Mouse (Mus musculus): ENCODE results near the gene Chmp5. TPM values are rescaled to one million over a fixed set of nuclear protein-coding genes. Genes with fewer than 3 reads are reported as not detected.

Gene Chmp5
- polyA plus RNA-seq, 1 experiment, result 125 TPM

GRCm38 (mm10) chr4:40953521-40953920 lies 5.3 kb downstream of the Chmp5 start:
- WGBS, result 89% methylated on average over 1 of the region's 1 CpGs
- Histone ChIP-seq H3K4me3 (replicated peaks; ENCODE audit: insufficient read depth, low read depth, low read length) (no peak overlapping the region), H3K27me3 (ENCODE audit: control insufficient read depth, insufficient read depth, low read length) (no peaks in the 10 kb centered on the region), H3K4me1 (ENCODE audit: control insufficient read depth, insufficient read depth, low read length) (no peaks in the 10 kb centered on the region), H3K27ac (ENCODE audit: insufficient read depth, low read length) (no peak overlapping the region)
- DNase-seq, result no peak
- TF ChIP-seq CTCF (IDR thresholded peaks at IDR 0.05; ENCODE audit: borderline replicate concordance, insufficient read depth, low read depth, low read length) (peak; percentile 11; the same call in 1 of the 2 replicates), POLR2A (IDR thresholded peaks at IDR 0.05; ENCODE audit: borderline replicate concordance, insufficient read depth, low read length) (no peak)

- WGBS, result 91% methylated on average over 6 of the region's 6 CpGs
- H3K27ac ChIP-seq (ENCODE audit: insufficient read depth, low read length), result no peak overlapping the region
These were observed 7.7 kb downstream of the Chmp5 start for GRCm38 (mm10) chr4:40955942-40956341.

GRCm38 (mm10) chr4:40963536-40963935 lies 15.3 kb downstream of the Chmp5 start:
- no peak for DNase-seq
- Histone ChIP-seq H3K27me3 (ENCODE audit: control insufficient read depth, insufficient read depth, low read length) (no peaks in the 10 kb centered on the region), H3K4me3 (replicated peaks; ENCODE audit: insufficient read depth, low read depth, low read length) (no peak overlapping the region), H3K27ac (ENCODE audit: insufficient read depth, low read length) (no peak overlapping the region), H3K4me1 (ENCODE audit: control insufficient read depth, insufficient read depth, low read length) (no peaks in the 10 kb centered on the region)
- TF ChIP-seq CTCF (IDR thresholded peaks at IDR 0.05; ENCODE audit: borderline replicate concordance, insufficient read depth, low read depth, low read length) (no peak), POLR2A (IDR thresholded peaks at IDR 0.05; ENCODE audit: borderline replicate concordance, insufficient read depth, low read length) (no peak)
- 89% methylated on average over 3 of the region's 3 CpGs for WGBS

More at GRCm38 (mm10) chr4:40955942-40956341, 7.7 kb downstream of the Chmp5 start:
- TF ChIP-seq CTCF (IDR thresholded peaks at IDR 0.05; ENCODE audit: borderline replicate concordance, insufficient read depth, low read depth, low read length) (no peak), POLR2A (IDR thresholded peaks at IDR 0.05; ENCODE audit: borderline replicate concordance, insufficient read depth, low read length) (no peak)
- Histone ChIP-seq H3K4me1 (ENCODE audit: control insufficient read depth, insufficient read depth, low read length) (no peaks in the 10 kb centered on the region), H3K27me3 (ENCODE audit: control insufficient read depth, insufficient read depth, low read length) (no peaks in the 10 kb centered on the region), H3K4me3 (replicated peaks; ENCODE audit: insufficient read depth, low read depth, low read length) (no peak overlapping the region)
- DNase-seq, result no peak

- H3K27me3 ChIP-seq (ENCODE audit: control insufficient read depth, insufficient read depth, low read length), result no peaks in the 10 kb centered on the region
- H3K27ac ChIP-seq (ENCODE audit: insufficient read depth, low read length), result no peak overlapping the region
- H3K4me3 ChIP-seq (replicated peaks; ENCODE audit: insufficient read depth, low read depth, low read length), result no peak overlapping the region
- TF ChIP-seq CTCF (IDR thresholded peaks at IDR 0.05; ENCODE audit: borderline replicate concordance, insufficient read depth, low read depth, low read length) (no peak), POLR2A (IDR thresholded peaks at IDR 0.05; ENCODE audit: borderline replicate concordance, insufficient read depth, low read length) (no peak)
- 82% methylated on average over 4 of the region's 4 CpGs for WGBS
- peaks cover 4% of the 10 kb centered on the region; the same call in 1 of the 2 replicates for H3K4me1 ChIP-seq (ENCODE audit: control insufficient read depth, insufficient read depth, low read length)
- no peak for DNase-seq
These were observed 21.0 kb downstream of the Chmp5 start for GRCm38 (mm10) chr4:40969161-40969560.

GRCm38 (mm10) chr4:40969781-40970591 lies 21.8 kb downstream of the Chmp5 start:
- peak in 1 of 2 experiments; percentile 25 for DNase-seq
- 7% methylated on average over 13 of the region's 13 CpGs for WGBS
- Histone ChIP-seq H3K4me3 (replicated peaks; ENCODE audit: insufficient read depth, low read depth, low read length) (peak overlapping the region; percentile 97), H3K4me1 (ENCODE audit: control insufficient read depth, insufficient read depth, low read length) (peaks cover 4% of the 10 kb centered on the region; the same call in 1 of the 2 replicates), H3K27ac (ENCODE audit: insufficient read depth, low read length) (peak overlapping the region; percentile 92), H3K27me3 (ENCODE audit: control insufficient read depth, insufficient read depth, low read length) (no peaks in the 10 kb centered on the region)
- TF ChIP-seq POLR2A (IDR thresholded peaks at IDR 0.05; ENCODE audit: borderline replicate concordance, insufficient read depth, low read length) (no peak), CTCF (IDR thresholded peaks at IDR 0.05; ENCODE audit: borderline replicate concordance, insufficient read depth, low read depth, low read length) (no peak)

GRCm38 (mm10) chr4:40970592-40970841 lies 22.3 kb downstream of the Chmp5 start:
- H3K4me3 ChIP-seq (replicated peaks; ENCODE audit: insufficient read depth, low read depth, low read length), result peak overlapping the region; percentile 97
- no peak for TF ChIP-seq POLR2A (IDR thresholded peaks at IDR 0.05; ENCODE audit: borderline replicate concordance, insufficient read depth, low read length)
- no peak for TF ChIP-seq CTCF (IDR thresholded peaks at IDR 0.05; ENCODE audit: borderline replicate concordance, insufficient read depth, low read depth, low read length)
- H3K27ac ChIP-seq (ENCODE audit: insufficient read depth, low read length), result peak overlapping the region; percentile 92
- DNase-seq, result no peak
- WGBS, result 0% methylated on average over 16 of the region's 16 CpGs
- H3K4me1 ChIP-seq (ENCODE audit: control insufficient read depth, insufficient read depth, low read length), result peaks cover 4% of the 10 kb centered on the region
- H3K27me3 ChIP-seq (ENCODE audit: control insufficient read depth, insufficient read depth, low read length), result no peaks in the 10 kb centered on the region

- H3K4me3 ChIP-seq (replicated peaks; ENCODE audit: insufficient read depth, low read depth, low read length), result peak within 1 kb of the TSS; percentile 97
- peak within 1 kb of the TSS; percentile 92 for H3K27ac ChIP-seq (ENCODE audit: insufficient read depth, low read length)
- TF ChIP-seq CTCF (IDR thresholded peaks at IDR 0.05; ENCODE audit: borderline replicate concordance, insufficient read depth, low read depth, low read length) (no peak), POLR2A (IDR thresholded peaks at IDR 0.05; ENCODE audit: borderline replicate concordance, insufficient read depth, low read length) (peak; percentile 85)
- under 1% methylated on average over 85 of the region's 85 CpGs for WGBS
- DNase-seq, result peak; percentile 96 to 98
- H3K4me1 ChIP-seq (ENCODE audit: control insufficient read depth, insufficient read depth, low read length), result peaks cover 4% of the 10 kb centered on the region
- no peaks in the 10 kb centered on the region for H3K27me3 ChIP-seq (ENCODE audit: control insufficient read depth, insufficient read depth, low read length)
These were observed 22.9 kb downstream of the Chmp5 start, which contains the start of gene Nfx1 for GRCm38 (mm10) chr4:40970842-40971701. Nfx1 (plus strand) TSS chr4:40970906.
